Mouse (Mus musculus): ENCODE results near the gene Ulk4. TPM values are rescaled to one million over a fixed set of nuclear protein-coding genes. Genes with fewer than 3 reads are reported as not detected.
A peak's percentile ranks its signal among the peaks of the same experiment; 100 is the strongest.

The Ulk4 gene
- polyA plus RNA-seq, 1 experiment: 7.8 TPM

DNA sequence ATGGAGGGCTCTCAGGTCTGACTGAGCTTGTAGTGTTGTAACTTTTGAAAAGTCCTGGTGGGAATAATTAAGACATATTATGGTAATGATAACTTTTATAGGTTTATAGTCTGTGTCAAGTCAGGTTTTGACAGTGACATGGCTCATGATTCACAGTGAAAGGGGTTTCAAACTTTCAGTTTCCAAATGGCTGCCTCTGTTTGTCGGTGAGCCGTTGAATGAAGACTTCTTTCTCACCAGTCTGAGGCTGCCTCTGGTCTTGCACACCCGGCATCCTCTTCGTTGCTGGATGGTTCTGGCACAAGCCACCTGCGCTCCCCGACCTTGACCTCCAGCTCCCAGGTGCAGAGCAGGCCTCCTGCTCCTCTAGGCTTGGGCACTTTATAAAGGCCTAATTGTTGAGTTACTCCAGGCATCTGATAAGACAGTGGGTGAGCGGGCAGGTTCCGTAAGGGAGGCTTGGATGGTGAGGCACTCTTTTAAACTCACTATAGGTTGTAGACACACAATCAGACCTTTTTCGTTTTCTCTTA, 22.3 kb upstream of the Ulk4 start:
- no peak for DNase-seq (ENCODE audit: low read depth)
- TF ChIP-seq POLR2A (IDR thresholded peaks at IDR 0.05; ENCODE audit: borderline replicate concordance, extremely low read depth, insufficient read depth, insufficient read length, poor library complexity, severe bottlenecking): no peak
- no peak for TF ChIP-seq CTCF (IDR thresholded peaks at IDR 0.05; ENCODE audit: borderline replicate concordance, extremely low read depth, insufficient read depth, insufficient read length)

DNA sequence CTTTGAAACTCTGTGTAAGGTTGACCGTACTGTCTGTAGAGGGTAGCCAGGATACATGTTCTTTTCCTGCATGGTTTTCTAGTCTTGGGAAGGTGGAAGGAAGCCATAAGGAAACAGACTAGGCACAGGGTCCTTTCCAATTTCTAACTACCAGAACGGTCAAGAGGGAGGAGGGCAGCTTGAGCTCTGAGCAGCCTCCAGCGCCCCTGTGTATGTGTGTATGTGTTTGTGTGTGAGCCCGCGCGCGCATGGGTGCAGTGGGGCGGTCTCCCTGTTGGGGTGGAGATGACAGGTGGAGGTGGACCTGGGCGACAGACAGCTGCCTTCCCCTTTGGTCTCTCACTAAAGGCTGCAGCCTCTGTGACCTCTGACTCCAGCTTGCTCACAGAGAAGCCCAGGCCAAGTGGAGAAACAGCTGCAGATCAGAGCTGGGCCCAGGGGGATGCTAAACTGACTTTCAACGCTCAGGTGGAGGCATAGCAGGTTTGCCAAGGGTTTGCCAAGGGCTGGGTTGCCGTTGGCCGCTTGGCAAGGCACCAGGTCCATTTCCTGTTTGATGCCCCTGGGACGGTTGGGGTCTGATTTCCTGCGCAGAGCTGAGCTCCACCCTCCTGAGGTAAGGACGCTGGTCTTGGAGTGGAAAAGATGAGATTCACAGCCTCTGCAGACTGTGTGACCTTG, 21.6 kb upstream of the Ulk4 start:
- DNase-seq (ENCODE audit: low read depth): no peak

DNA sequence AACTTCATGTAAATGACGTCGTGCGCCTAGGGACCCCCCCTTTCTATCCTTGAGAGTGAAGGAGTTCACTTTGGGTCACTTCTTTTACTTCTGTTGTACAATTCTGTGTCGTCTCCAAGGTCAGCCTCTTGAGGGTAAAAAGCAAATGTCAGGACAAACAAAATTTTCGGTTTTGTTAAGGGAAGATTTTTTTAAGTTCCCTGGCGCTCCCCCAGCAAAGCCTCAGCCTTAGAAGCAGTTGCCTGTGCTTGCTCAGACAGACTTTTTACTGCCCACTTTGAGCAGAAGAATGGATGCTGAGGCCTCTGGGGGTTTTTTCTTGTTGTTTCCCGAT, 21.0 kb upstream of the Ulk4 start:
- no peak for TF ChIP-seq POLR2A (IDR thresholded peaks at IDR 0.05; ENCODE audit: borderline replicate concordance, extremely low read depth, insufficient read depth, insufficient read length, poor library complexity, severe bottlenecking)
- TF ChIP-seq CTCF (IDR thresholded peaks at IDR 0.05; ENCODE audit: borderline replicate concordance, extremely low read depth, insufficient read depth, insufficient read length): no peak

More for the DNA sequence above, 21.6 kb upstream of the Ulk4 start:
- TF ChIP-seq POLR2A (IDR thresholded peaks at IDR 0.05; ENCODE audit: borderline replicate concordance, extremely low read depth, insufficient read depth, insufficient read length, poor library complexity, severe bottlenecking) (no peak), CTCF (IDR thresholded peaks at IDR 0.05; ENCODE audit: borderline replicate concordance, extremely low read depth, insufficient read depth, insufficient read length) (no peak)

DNA sequence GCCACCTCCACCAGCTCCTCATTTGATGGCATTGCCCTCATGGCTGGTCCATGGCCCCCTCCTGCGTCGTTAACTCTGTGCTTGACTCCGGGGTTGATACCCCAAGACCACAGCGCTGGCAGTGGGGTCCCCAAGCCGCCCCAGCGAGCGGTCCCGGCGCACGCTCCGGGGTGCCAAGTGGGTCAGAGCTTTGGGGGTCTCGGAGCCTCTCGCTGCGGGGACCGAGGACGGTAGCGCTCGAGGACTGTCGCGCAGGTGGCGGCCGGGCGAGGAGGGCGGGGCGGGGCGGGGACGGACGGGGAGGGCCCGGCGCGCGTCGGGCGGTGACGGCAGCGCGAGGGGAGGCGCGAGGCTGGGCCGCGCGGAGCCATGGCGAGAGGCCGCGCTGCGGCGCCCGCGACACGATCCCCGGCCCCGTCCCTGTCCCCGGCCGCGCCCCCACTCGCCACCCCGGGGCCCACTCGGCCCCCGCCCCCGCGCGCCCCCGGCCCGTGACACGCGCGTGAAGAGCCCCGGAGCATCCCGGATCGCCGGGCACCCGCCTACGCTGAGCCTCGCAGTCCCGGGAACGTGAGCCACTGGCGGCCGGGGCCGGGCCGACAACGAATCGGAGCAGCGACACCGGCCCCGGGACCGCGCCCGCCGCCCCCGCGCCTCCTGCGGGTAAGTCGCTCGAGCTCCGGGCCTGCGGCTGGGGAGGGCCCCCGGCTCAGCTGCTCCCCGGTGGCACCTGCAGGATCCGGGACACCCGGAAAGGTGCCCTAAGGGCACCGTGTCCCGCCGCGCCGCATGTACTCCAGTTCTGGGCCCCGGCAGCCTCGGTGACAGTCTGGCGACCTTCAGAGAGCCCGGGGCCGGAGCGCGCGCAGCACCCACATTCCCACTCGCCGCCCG, 20.4 kb upstream of the Ulk4 start, which contains the start of gene Trak1:
Gene Trak1 (plus strand): TSS at position 332 of the 894 bp plus-strand sequence.
- peak; percentile 79 for DNase-seq (ENCODE audit: low read depth)
- TF ChIP-seq CTCF (IDR thresholded peaks at IDR 0.05; ENCODE audit: borderline replicate concordance, extremely low read depth, insufficient read depth, insufficient read length): no peak
- peak; percentile 97 for TF ChIP-seq POLR2A (IDR thresholded peaks at IDR 0.05; ENCODE audit: borderline replicate concordance, extremely low read depth, insufficient read depth, insufficient read length, poor library complexity, severe bottlenecking)

More for the DNA sequence above, 21.0 kb upstream of the Ulk4 start:
- DNase-seq (ENCODE audit: low read depth): peak; percentile 38

DNA sequence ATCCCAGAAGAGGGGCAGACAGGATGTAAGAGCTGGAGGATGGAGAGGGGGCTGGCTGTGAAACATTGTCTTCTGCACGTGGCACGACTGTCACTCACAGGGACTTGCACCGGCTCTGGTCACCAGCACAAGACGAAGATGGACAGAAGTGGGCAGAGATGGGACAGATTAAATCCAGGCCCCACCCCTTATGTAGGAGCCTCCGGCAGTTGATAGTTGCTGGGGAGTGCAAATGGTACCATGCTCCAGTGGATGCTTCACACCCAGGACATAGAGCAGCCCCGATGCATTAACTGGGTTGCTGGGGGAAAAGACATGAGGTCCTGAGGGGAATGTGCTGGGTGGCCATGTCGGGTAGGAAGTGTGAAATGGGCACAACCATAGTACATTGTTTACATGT, 18.2 kb upstream of the Ulk4 start:
- DNase-seq (ENCODE audit: low read depth): no peak
- TF ChIP-seq CTCF (IDR thresholded peaks at IDR 0.05; ENCODE audit: borderline replicate concordance, extremely low read depth, insufficient read depth, insufficient read length): no peak
- no peak for TF ChIP-seq POLR2A (IDR thresholded peaks at IDR 0.05; ENCODE audit: borderline replicate concordance, extremely low read depth, insufficient read depth, insufficient read length, poor library complexity, severe bottlenecking)

DNA sequence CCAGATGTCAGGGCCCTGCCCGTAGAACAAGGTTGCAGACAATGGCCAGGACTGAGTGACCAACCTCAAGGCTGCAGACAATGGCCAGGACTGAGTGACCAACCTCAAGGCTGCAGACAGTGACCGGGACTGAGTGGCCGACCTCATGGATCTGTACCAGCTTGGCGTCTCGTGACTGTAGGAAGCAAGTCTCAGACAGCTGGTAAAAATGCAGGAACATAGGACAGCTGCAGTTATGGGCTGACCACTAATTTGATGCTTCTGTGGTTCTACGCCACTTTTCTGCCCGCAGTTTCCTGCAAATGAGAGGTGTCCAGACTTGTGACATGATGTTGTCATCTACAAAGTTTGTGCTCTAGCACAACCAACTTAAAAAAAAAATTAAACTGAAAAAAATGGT, 16.2 kb upstream of the Ulk4 start:
- TF ChIP-seq CTCF (IDR thresholded peaks at IDR 0.05; ENCODE audit: borderline replicate concordance, extremely low read depth, insufficient read depth, insufficient read length): no peak
- no peak for DNase-seq (ENCODE audit: low read depth)

DNA sequence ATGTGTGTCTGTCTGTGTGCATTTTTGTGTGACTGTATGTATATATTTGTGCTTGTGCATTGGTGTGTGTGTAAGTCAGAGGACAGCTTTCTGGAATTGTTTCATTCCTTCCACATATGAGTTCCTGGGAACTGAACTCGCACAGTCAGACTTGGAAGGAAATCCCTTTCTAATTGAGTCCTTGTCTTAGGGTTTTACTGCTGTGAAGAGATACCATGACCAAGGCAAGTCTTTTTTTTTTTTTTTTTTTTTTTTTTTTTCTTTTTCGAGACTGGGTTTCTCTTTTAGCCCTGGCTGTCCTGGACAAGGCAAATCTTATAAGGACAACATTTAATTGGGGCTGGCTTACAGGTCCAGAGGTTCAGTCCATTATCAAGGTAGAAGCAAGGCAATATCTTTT, 14.3 kb upstream of the Ulk4 start:
- no peak for TF ChIP-seq POLR2A (IDR thresholded peaks at IDR 0.05; ENCODE audit: borderline replicate concordance, extremely low read depth, insufficient read depth, insufficient read length, poor library complexity, severe bottlenecking)
- no peak for TF ChIP-seq CTCF (IDR thresholded peaks at IDR 0.05; ENCODE audit: borderline replicate concordance, extremely low read depth, insufficient read depth, insufficient read length)
- no peak for DNase-seq (ENCODE audit: low read depth)

DNA sequence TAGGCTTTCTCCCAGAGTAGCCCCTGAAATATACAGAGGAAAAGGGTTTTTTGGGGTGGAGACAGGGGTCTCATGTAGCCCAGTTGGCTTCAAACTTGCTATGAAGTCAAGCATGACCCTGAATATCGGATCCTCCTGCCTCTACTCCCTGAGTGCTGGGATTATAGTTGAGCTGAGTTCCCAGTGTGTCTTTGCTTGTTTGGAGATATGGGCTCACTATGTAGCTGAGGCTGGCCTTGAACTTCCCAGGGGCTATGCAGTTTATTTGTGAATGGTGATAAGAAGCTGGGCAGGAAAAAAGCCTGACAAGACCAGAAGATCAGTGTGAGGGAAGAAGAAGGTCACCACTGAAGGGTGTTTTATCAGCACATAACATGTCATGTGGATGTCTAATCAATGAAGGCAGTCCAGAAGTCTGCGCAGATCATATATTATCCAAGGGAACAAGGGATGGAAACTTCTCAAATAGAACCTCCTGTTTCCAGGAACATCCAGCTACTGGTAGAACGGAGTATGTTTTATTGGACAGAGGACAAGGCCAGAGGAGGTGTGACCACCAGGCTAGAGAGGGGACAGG, 9.4 kb upstream of the Ulk4 start:
- TF ChIP-seq POLR2A (IDR thresholded peaks at IDR 0.05; ENCODE audit: borderline replicate concordance, extremely low read depth, insufficient read depth, insufficient read length, poor library complexity, severe bottlenecking): no peak
- TF ChIP-seq CTCF (IDR thresholded peaks at IDR 0.05; ENCODE audit: borderline replicate concordance, extremely low read depth, insufficient read depth, insufficient read length): no peak

DNA sequence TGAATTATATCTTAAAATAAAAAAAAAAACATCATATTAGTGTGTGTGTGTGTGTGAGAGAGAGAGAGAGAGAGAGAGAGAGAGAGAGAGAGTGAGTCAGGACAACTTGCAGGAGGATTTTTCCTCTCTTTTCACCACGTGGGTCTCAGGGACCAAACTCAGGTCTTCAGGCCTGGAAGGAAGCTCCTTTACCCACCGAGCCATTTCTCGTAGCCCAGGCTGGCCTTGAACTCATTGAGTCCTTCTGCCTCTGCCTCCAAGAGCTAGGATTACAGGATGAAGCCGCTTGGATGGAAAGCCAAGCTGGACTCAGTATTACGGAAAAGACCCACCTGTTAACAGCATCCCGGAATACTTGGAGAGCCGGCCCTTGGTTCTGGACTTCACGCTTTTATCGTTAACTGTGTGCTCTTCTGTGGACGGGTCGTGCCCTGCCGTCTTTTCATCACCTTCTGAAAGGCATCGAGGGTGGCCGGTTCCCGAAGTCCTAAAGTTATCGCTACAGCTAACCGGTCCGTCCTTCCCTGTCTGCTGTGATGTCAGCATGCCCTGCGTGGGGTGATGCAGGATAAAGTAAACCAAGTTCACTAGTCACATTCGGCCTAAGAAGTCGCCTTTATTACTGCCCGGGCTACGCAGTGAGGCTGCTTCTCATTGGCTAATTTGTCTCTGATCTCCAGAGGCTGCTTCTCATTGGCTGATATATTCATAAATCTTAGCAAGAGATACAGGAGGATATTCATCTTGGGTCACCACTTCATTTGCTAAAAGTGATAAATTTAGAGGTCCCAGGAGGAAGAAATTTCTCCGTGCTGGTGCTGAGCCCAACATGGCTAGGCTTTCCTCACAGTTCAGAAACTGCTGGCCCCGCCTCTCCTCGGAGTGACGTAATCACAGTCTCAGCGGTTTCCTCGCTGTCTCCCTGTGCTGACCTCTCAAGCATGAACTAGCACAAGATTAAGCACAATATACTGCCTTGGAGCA, 8.6 kb upstream of the Ulk4 start:
- peak; percentile 85 for DNase-seq (ENCODE audit: low read depth)
- TF ChIP-seq POLR2A (IDR thresholded peaks at IDR 0.05; ENCODE audit: borderline replicate concordance, extremely low read depth, insufficient read depth, insufficient read length, poor library complexity, severe bottlenecking) (no peak), CTCF (IDR thresholded peaks at IDR 0.05; ENCODE audit: borderline replicate concordance, extremely low read depth, insufficient read depth, insufficient read length) (no peak)

More for the DNA sequence above, 9.4 kb upstream of the Ulk4 start:
- DNase-seq (ENCODE audit: low read depth): no peak

DNA sequence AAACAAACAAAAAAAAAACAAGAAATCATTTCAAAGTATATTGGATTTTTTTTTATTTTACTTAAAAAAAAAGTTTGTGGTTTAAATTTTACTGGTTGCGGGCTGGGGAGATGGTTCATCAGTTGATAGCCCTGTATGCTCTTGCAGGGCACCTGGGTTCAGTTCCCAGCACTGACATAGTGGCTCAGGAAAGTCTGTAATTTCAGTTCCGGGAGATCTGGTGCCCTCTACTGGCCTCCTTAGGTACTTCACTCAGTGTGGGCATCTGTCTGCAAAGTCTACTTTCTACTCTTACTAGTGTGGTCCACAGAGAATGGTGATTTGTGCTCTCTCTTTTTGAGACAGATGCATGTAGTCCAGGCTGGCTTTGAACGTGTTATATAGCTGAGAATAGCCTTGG, 7.4 kb upstream of the Ulk4 start:
- TF ChIP-seq POLR2A (IDR thresholded peaks at IDR 0.05; ENCODE audit: borderline replicate concordance, extremely low read depth, insufficient read depth, insufficient read length, poor library complexity, severe bottlenecking) (no peak), CTCF (IDR thresholded peaks at IDR 0.05; ENCODE audit: borderline replicate concordance, extremely low read depth, insufficient read depth, insufficient read length) (peak; percentile 49; the same call in 1 of the 2 replicates)
- DNase-seq (ENCODE audit: low read depth): no peak
